8 mouse cellular contexts compared by ENCODE assay signal in the genomic region with DNA sequence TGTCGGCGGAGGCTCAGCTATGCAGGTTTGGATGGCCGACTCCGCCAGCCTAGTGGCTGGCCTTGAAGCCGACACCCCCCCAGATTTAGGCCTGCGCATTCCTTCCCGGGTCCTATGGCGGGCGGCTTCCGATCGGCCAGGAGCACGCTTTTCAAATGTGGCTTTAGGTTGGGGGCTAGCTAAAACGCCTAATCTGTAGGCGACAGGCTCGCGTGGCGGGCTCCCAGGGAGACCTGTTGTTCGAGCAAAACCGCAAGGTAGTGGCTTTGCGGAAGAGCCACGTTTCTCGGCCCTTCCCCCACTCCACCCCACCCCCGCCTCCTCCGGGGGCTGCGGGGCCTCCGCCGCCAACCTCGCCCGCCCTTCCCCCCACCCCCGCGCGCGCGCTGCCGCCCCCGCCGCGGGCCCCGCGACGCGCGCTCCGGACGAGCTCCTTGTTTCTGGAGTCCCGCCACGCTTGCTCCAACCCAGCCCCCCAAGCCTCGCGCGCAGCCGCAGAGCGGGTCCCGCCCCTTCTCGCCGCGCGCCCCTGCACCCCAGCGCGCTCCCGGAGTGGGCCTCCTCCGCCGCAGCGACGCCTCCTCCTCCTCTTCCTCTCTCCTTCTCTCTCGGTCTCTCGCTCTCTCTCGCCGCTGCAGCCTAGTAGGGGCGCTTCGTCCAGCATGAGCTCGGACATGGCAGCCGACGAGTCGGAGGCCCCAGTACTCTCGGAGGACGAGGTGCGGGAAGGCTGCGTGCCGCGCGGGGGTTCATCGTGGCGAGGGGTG. TPM values are rescaled to one million over a fixed set of nuclear protein-coding genes. Genes with fewer than 3 reads are reported as not detected.
A peak's percentile ranks its signal among the peaks of the same experiment; 100 is the strongest.
DNase-seq lines count a peak whose midpoint lies in the region; ATAC-seq and TF ChIP-seq lines count a peak whose summit lies in the region.

A gene (plus strand): TSS at position 452 of the 767 bp plus-strand sequence.

- no peaks in the 10 kb centered on the region for H3K9me3 ChIP-seq in ES-E14 (ENCODE audit: control insufficient read depth, insufficient read depth, low read depth, low read length)
- no peaks in the 10 kb centered on the region for H3K9me3 ChIP-seq in forebrain, embryonic 15.5 days
- no peaks in the 10 kb centered on the region for H3K9me3 ChIP-seq in liver, postnatal 0 days (ENCODE audit: low read length)
- no peaks in the 10 kb centered on the region for H3K9me3 ChIP-seq in neural tube, embryonic 15.5 days (replicated peaks)

- H3K4me2 ChIP-seq in forebrain, embryonic 15.5 days (replicated peaks) = peak within 1 kb of the TSS; percentile 66
- peak within 1 kb of the TSS; percentile 79 for H3K4me2 ChIP-seq in liver, postnatal 0 days (ENCODE audit: low read depth, low read length)
- peak within 1 kb of the TSS; percentile 64 for H3K4me2 ChIP-seq in neural tube, embryonic 15.5 days

- peaks cover 11 to 14% of the 10 kb centered on the region in 2 experiments; a peak in 3 of 4 replicates for H3K4me1 ChIP-seq in ES-E14 (ENCODE audit: control insufficient read depth in 2 of 2, insufficient read depth in 2 of 2, low read length in 2 of 2, poor library complexity in 1 of 2)
- peaks cover 40% of the 10 kb centered on the region for H3K4me1 ChIP-seq in forebrain, embryonic 15.5 days
- peaks cover 29% of the 10 kb centered on the region for H3K4me1 ChIP-seq in liver, postnatal 0 days (ENCODE audit: insufficient read depth)
- H3K4me1 ChIP-seq in neural tube, embryonic 15.5 days = peaks cover 37% of the 10 kb centered on the region

- WGBS in forebrain, embryonic 15.5 days = under 1% methylated on average over 83 of the region's 83 CpGs
- WGBS in liver, postnatal 0 days (ENCODE audit: insufficient replicate concordance) = under 1% methylated on average over 53 of the region's 83 CpGs
- under 1% methylated on average over 66 of the region's 83 CpGs for WGBS in neural tube, embryonic 15.5 days

- H3K36me3 ChIP-seq in ES-E14 (ENCODE audit: control insufficient read depth, insufficient read depth, low read length, poor library complexity, severe bottlenecking) = peaks cover 24% of the 10 kb centered on the region
- H3K36me3 ChIP-seq in forebrain, embryonic 15.5 days = peaks cover 13% of the 10 kb centered on the region; the same call in 1 of the 2 replicates
- H3K36me3 ChIP-seq in liver, postnatal 0 days (replicated peaks; ENCODE audit: insufficient read depth, low read length) = peaks cover 13% of the 10 kb centered on the region
- H3K36me3 ChIP-seq in neural tube, embryonic 15.5 days = peaks cover 7% of the 10 kb centered on the region; the same call in 1 of the 2 replicates

- peak; percentile 86 for ATAC-seq in forebrain, embryonic 15.5 days (replicated peaks)
- ATAC-seq in liver, postnatal 0 days = peak; percentile 92
- peak; percentile 94 for ATAC-seq in neural tube, embryonic 15.5 days (ENCODE audit: low FRiP score)

- in situ Hi-C loops in ES-E14 (cut with MboI; ENCODE audit: low sequenced_read_pairs in 2 of 2, unreplicated experiment in 2 of 2) = no loop called here

- TF ChIP-seq CTCF in liver, postnatal 0 days (IDR thresholded peaks at IDR 0.05; ENCODE audit: low read depth) = peak; percentile 9; the same call in 1 of the 2 replicates

- intact Hi-C loops in heart, postnatal 14 days (cut with DNase I) = loop anchor here (2.0 kb wide), 1 partner anchor 21 kb away; no protein-coding TSS in a partner anchor

- peak within 1 kb of the TSS; percentile 95 to 100 for H3K4me3 ChIP-seq in ES-E14 (ENCODE audit: insufficient read depth in 1 of 2, low read depth in 1 of 2, low read length in 2 of 2, poor library complexity in 1 of 2, severe bottlenecking in 1 of 2)
- H3K4me3 ChIP-seq in forebrain, embryonic 15.5 days = peak within 1 kb of the TSS; percentile 99
- H3K4me3 ChIP-seq in liver, postnatal 0 days (ENCODE audit: low read depth, low read length) = peak within 1 kb of the TSS; percentile 87
- peak within 1 kb of the TSS; percentile 97 for H3K4me3 ChIP-seq in neural tube, embryonic 15.5 days (replicated peaks)

- no peak for TF ChIP-seq EP300 in liver, postnatal 0 days (IDR thresholded peaks at IDR 0.05; ENCODE audit: low read depth)

- peak within 1 kb of the TSS; percentile 99 for H3K9ac ChIP-seq in ES-E14 (ENCODE audit: insufficient read depth, low read depth, low read length, poor library complexity, severe bottlenecking)
- peak within 1 kb of the TSS; percentile 100 for H3K9ac ChIP-seq in forebrain, embryonic 15.5 days (replicated peaks)
- peak within 1 kb of the TSS; percentile 98 for H3K9ac ChIP-seq in liver, postnatal 0 days (replicated peaks)
- H3K9ac ChIP-seq in neural tube, embryonic 15.5 days (replicated peaks) = peak within 1 kb of the TSS; percentile 99

- peak; percentile 72 for DNase-seq in ES-E14 (ENCODE audit: low read depth, low spot score)
- DNase-seq in cerebellum, adult 11 months = peak; percentile 93
- DNase-seq in heart, postnatal 14 days = peak; percentile 98
- peak; percentile 93 for DNase-seq in layer of hippocampus, adult 11-12 months (ENCODE audit: low spot score)
- peak; percentile 94 for DNase-seq in liver, postnatal 0 days
- peak; percentile 98 for DNase-seq in testis, postnatal 10 days (ENCODE audit: low spot score)

- H3K27ac ChIP-seq in ES-E14 (ENCODE audit: insufficient read depth, low read depth, low read length, poor library complexity, severe bottlenecking) = peak within 1 kb of the TSS; percentile 99
- H3K27ac ChIP-seq in forebrain, embryonic 15.5 days (replicated peaks) = peak within 1 kb of the TSS; percentile 99
- H3K27ac ChIP-seq in liver, postnatal 0 days (ENCODE audit: low read depth) = peak within 1 kb of the TSS; percentile 99
- H3K27ac ChIP-seq in neural tube, embryonic 15.5 days (replicated peaks) = peak within 1 kb of the TSS; percentile 99

- H3K27me3 ChIP-seq in forebrain, embryonic 15.5 days = no peaks in the 10 kb centered on the region
- H3K27me3 ChIP-seq in liver, postnatal 0 days (ENCODE audit: insufficient read depth, low read length) = no peaks in the 10 kb centered on the region
- H3K27me3 ChIP-seq in neural tube, embryonic 15.5 days (replicated peaks) = no peaks in the 10 kb centered on the region

TF ChIP-seq in ES-E14, 5 proteins besides CTCF, POLR2A, EP300 and RAD21:
- TF ChIP-seq ZNF384 (IDR thresholded peaks at IDR 0.05; ENCODE audit: low read depth, low read length) (no peak), HCFC1 (IDR thresholded peaks at IDR 0.05; ENCODE audit: borderline replicate concordance, insufficient read depth, low read length) (no peak)

RNA-seq across cellular contexts. Expression of the gene that starts here (rescaled TPM):
- total RNA-seq in ES-E14 (2012; rRNA removed) = 302 and 324 TPM in 2 replicates
- polyA plus RNA-seq in forebrain, embryonic 15.5 days (2015; fragmentation: Nextera tagmentation; extraction: Ambion mirVana) = 433 and 447 TPM in 2 replicates
- 100 to 1,000 TPM; 405 to 416 TPM for total RNA-seq in heart, postnatal 14 days (2021)
- polyA plus RNA-seq in liver, postnatal 0 days (2015; fragmentation: Nextera tagmentation; extraction: Ambion mirVana) = 56.7 and 70.3 TPM in 2 replicates
- polyA plus RNA-seq in neural tube, embryonic 15.5 days (2015; fragmentation: Nextera tagmentation; extraction: Ambion mirVana) = 375 and 397 TPM in 2 replicates

Comparison
In these comparisons a context has a peak if more than half of its experiments do, and no peak if none do; other contexts are left out.
1. Peak in every context shown above with its lines: DNase-seq, ATAC-seq, H3K4me3 ChIP-seq and H3K27ac ChIP-seq.